Mouse (Mus musculus) heart, embryonic 15.5 days (tissue): ENCODE data around the gene Crabp2. TPM values are rescaled to one million over a fixed set of nuclear protein-coding genes. Genes with fewer than 3 reads are reported as not detected.

ENCODE experiments used
- ATAC-seq: fragments of 200-750 bp; cut with Nextera tagmentation; replicated peaks from 2 replicates; pipeline ENCODE4 v1.8.0; 2017; ENCODE audit warnings: low read depth, moderate TSS enrichment; ENCODE audit not compliant: insufficient number of reproducible peaks, insufficient read depth, low FRiP score
- H3K27ac ChIP-seq: fragments of 300-500 bp; sonication (generic); 2 replicates; pipeline ENCODE4 v1.5.1; 2015; ENCODE audit warnings: mild to moderate bottlenecking, inconsistent platforms
- H3K27me3 ChIP-seq: fragments of 300-500 bp; sonication (generic); 2 replicates; pipeline ENCODE4 v1.6.1; 2015; ENCODE audit warnings: inconsistent platforms
- H3K36me3 ChIP-seq: fragments of 300-500 bp; sonication (generic); 2 replicates; pipeline ENCODE4 v1.6.1; 2015; ENCODE audit warnings: mild to moderate bottlenecking, inconsistent platforms
- H3K4me1 ChIP-seq: fragments of 300-500 bp; sonication (generic); replicated peaks from 2 replicates; pipeline ENCODE4 v1.6.1; 2015; ENCODE audit warnings: inconsistent platforms
- H3K4me2 ChIP-seq: fragments of 300-500 bp; sonication (generic); 2 replicates; pipeline ENCODE4 v1.6.1; 2015; ENCODE audit warnings: inconsistent platforms, mild to moderate bottlenecking, moderate library complexity
- H3K4me3 ChIP-seq: fragments of 300-500 bp; sonication (generic); 2 replicates; pipeline ENCODE4 v1.5.1; 2015; ENCODE audit warnings: mild to moderate bottlenecking, inconsistent platforms
- H3K9ac ChIP-seq: fragments of 300-500 bp; sonication (generic); 2 replicates; pipeline ENCODE4 v1.6.1; 2015; ENCODE audit warnings: mild to moderate bottlenecking, inconsistent platforms
- H3K9me3 ChIP-seq: fragments of 300-500 bp; sonication (generic); replicated peaks from 2 replicates; pipeline ENCODE4 v1.6.1; 2016; ENCODE audit warnings: inconsistent platforms
- WGBS: fragments of 180-500 bp; shearing (Covaris S2); methylation state at CpG from one replicate; pipeline ENCODE4 v1.1.7; 2015; ENCODE audit warnings: mixed read lengths; 5-methylcytosine and 5-hydroxymethylcytosine counted together
- polyA plus RNA-seq: library from polyadenylated mRNA; unstranded; fragments of >200 nt; fragmentation: Nextera tagmentation; extraction: Ambion mirVana; gene quantifications from 2 replicates; pipeline ENCODE4 v1.2.1, GENCODE M21; 2015

Gene Crabp2
- polyA plus RNA-seq, 1 experiment from 2014 or later, result 4.1 TPM

DNA sequence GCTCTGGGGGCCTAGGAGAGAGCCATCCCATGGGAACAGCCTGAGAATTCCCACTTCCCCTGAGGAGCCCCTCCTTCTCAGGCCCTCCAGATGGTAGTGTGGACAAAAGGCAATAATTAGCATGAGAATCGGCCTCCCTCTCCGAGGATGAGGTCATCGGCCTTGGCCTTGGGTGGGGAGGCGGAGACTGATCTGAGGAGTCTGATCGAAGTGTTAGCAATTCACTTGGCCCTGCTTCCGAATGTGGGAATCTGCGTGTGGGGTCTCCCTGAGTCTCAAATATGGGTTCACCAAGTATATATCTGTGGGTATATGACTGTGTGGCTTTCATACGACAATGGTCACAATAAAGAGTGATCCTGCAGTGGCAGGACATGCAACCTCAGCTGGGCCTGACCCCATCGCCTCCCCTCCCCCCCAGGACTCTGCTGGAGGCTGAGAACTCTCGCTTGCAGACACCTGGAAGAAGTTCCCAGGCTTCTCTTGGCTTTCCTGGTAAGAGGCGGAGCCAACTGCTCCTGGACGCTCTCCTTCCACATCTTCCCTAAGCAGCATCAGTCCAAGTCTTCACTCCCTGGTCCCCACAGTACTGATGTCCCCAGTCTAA lies 26.0 kb downstream of the Crabp2 start:
- Histone ChIP-seq H3K9me3 (no peaks in the 10 kb centered on the region), H3K4me2 (peak overlapping the region; percentile 89), H3K36me3 (0 out of 2 replicates have a peak, but pooled peaks cover 2% of the 10 kb centered on the region), H3K9ac (peak overlapping the region; percentile 13; the same call in 1 of the 2 replicates), H3K27ac (no peak overlapping the region), H3K27me3 (peaks cover 15% of the 10 kb centered on the region), H3K4me1 (peaks cover 51% of the 10 kb centered on the region), H3K4me3 (peak overlapping the region; percentile 60)
- 42% methylated on average over 12 of the region's 12 CpGs for WGBS
- ATAC-seq, result no peak

DNA sequence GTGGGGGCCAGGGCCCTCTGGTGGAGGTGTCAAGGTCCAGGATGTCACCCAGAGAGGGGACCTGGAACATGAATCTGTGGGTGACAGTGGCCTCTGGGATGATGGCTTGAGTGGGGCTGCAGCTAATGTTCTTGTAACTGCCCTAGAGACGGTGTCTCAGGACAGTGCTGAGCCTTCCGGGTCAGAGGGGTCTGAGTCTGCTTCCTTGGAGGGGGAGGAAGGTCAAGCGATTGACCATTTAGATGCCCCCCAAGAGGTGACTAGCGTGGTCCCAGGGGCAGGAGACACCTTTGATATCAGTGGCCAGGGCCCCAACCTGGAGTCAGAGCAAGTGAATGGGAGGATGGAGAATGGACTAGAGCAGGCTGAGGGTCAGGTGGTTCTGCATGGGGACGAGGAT lies 31.0 kb downstream of the Crabp2 start:
- H3K27ac ChIP-seq, result no peak overlapping the region
- no peaks in the 10 kb centered on the region for H3K27me3 ChIP-seq
- H3K36me3 ChIP-seq, result 0 out of 2 replicates have a peak, but pooled peaks cover 2% of the 10 kb centered on the region
- H3K9me3 ChIP-seq, result no peaks in the 10 kb centered on the region
- H3K9ac ChIP-seq, result no peak overlapping the region
- no peak for ATAC-seq
- no peak overlapping the region for H3K4me3 ChIP-seq
- 78% methylated on average over 5 of the region's 5 CpGs for WGBS
- no peak overlapping the region for H3K4me2 ChIP-seq
- peaks cover 51% of the 10 kb centered on the region for H3K4me1 ChIP-seq

DNA sequence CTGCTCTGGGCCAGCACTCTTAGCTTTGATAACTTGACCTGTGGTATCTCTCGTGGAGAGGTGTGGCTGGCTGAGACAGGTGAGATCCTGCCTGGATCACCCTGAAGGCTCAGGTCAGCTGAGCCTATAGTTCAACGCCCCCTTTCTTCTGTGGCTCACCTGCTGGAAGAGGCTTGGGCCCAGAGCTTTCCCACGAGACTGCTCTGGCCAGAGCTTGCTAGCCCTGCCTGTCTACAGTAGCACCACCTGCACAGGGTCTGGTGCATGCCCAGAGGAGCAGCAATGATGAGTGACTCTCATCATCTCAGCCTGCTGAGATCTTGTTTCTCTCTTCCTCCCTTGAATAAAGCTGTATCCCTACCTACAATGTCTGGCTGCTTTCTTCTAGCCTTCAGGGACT lies 31.6 kb downstream of the Crabp2 start:
- 48% methylated on average over 3 of the region's 3 CpGs for WGBS
- no peak overlapping the region for H3K4me2 ChIP-seq
- ATAC-seq, result no peak
- H3K9me3 ChIP-seq, result no peaks in the 10 kb centered on the region
- 0 out of 2 replicates have a peak, but pooled peaks cover 2% of the 10 kb centered on the region for H3K36me3 ChIP-seq
- H3K27me3 ChIP-seq, result no peaks in the 10 kb centered on the region
- H3K4me1 ChIP-seq, result peaks cover 53% of the 10 kb centered on the region
- H3K9ac ChIP-seq, result peak overlapping the region; percentile 13; the same call in 1 of the 2 replicates
- no peak overlapping the region for H3K27ac ChIP-seq
- H3K4me3 ChIP-seq, result no peak overlapping the region

DNA sequence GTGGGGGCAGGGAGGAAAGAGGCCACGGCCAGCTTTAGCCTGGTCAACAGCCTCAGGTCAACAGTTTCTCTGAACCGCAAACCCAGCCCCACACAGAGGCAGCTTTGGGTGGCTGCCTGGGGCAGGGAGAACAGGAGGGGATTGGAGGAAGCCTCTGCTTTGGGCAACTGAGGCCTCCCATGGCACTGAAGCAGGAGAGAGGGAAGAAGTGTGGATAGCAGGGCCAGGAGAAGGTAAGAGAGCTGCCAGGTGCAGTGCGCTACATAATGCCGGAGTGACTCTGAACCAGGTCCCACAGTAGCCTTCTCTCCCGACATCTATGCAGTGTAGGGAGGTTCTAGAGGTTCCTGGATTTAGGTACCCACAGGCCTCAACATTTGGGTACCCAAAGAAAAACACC lies 32.3 kb downstream of the Crabp2 start:
- 68% methylated on average over 5 of the region's 5 CpGs for WGBS
- Histone ChIP-seq H3K4me1 (peaks cover 59% of the 10 kb centered on the region), H3K4me2 (no peak overlapping the region), H3K27me3 (no peaks in the 10 kb centered on the region), H3K36me3 (0 out of 2 replicates have a peak, but pooled peaks cover 2% of the 10 kb centered on the region), H3K4me3 (no peak overlapping the region), H3K27ac (no peak overlapping the region), H3K9ac (no peak overlapping the region), H3K9me3 (no peaks in the 10 kb centered on the region)
- ATAC-seq, result no peak

DNA sequence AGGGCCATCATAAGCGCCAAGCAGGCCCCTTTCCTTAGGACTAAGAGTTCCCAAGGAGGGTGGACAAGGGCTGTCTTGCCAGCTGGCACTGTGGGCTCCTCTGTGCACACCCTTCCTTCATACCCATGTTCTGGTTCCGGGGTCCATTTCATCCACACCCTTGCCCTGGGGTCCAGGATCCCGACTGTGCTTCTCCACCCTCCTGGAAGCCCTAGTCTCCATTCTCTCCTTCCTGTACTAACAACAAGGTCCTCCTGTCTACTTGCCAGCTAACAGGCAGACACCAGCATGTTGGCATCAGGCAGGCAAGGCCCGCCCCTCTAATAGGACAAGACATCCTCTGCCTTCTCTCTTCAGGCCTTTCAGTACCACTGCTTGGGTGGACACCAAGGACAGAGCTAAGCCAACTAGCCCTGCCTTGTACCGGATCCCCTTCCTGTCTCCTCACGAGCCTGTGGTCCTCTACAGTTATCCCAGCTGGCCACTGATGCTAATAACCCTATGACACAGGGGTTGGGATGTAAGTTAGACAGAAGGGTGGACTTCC lies 32.8 kb downstream of the Crabp2 start:
- Histone ChIP-seq H3K9me3 (no peaks in the 10 kb centered on the region), H3K4me3 (no peak overlapping the region), H3K9ac (no peak overlapping the region), H3K4me2 (no peak overlapping the region), H3K4me1 (peaks cover 65% of the 10 kb centered on the region), H3K27ac (peak overlapping the region; percentile 90; the same call in 1 of the 2 replicates), H3K36me3 (0 out of 2 replicates have a peak, but pooled peaks cover under 1% of the 10 kb centered on the region), H3K27me3 (no peaks in the 10 kb centered on the region)
- WGBS, result 80% methylated on average over 6 of the region's 6 CpGs
- no peak for ATAC-seq

DNA sequence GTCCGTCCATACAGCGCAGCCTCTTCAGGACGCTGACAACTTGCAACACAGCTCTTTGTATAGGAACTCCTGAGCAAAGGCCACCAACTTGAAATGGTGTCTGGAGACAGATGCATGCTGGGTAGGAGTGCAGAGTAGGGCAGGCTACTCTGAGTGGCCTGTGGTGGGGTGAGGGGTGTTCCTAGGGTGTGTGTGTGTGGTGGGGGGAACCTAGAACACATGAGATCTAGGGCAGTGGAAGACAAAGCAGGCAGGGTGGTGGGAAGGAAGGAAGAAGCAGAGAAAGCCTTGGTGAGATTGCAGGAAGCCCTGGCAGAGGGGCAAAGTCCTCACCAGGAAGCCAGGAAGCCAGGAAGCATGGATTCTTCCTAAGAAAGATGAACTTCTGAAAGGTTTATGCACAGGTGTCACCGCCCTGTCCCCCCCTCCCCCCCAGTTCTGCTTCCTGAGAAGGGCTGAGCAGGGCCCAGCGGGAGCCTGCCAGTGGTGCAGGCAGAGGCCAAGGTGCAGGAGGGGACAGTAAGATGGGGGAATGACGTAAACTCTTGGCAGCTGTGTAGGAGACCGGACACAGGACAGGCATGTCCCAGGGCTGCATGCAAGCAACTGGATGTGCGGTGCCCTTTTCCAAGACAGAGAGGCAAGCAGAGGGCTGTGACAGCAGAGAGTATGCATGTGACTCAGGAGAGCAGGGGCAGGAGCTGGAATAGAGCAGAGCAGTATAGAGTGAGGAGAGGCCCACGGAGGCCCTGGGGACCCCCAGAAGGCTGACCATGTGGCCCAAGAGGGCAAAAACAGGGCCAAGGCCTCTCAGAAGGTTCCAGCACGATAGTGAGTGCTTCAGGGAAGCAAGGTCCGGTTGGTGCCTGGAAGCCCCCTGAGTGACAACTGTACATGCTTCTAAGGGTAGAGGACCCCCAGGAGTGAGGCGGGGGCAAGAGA lies 33.7 kb downstream of the Crabp2 start:
- H3K4me1 ChIP-seq, result peaks cover 72% of the 10 kb centered on the region
- ATAC-seq, result peak; percentile 45
- peak overlapping the region; percentile 35; the same call in 1 of the 2 replicates for H3K9ac ChIP-seq
- H3K36me3 ChIP-seq, result no peaks in the 10 kb centered on the region
- H3K4me2 ChIP-seq, result peak overlapping the region; percentile 53
- no peaks in the 10 kb centered on the region for H3K27me3 ChIP-seq
- 25% methylated on average over 12 of the region's 12 CpGs for WGBS
- H3K9me3 ChIP-seq, result no peaks in the 10 kb centered on the region
- peak overlapping the region; percentile 90 for H3K27ac ChIP-seq
- no peak overlapping the region for H3K4me3 ChIP-seq

DNA sequence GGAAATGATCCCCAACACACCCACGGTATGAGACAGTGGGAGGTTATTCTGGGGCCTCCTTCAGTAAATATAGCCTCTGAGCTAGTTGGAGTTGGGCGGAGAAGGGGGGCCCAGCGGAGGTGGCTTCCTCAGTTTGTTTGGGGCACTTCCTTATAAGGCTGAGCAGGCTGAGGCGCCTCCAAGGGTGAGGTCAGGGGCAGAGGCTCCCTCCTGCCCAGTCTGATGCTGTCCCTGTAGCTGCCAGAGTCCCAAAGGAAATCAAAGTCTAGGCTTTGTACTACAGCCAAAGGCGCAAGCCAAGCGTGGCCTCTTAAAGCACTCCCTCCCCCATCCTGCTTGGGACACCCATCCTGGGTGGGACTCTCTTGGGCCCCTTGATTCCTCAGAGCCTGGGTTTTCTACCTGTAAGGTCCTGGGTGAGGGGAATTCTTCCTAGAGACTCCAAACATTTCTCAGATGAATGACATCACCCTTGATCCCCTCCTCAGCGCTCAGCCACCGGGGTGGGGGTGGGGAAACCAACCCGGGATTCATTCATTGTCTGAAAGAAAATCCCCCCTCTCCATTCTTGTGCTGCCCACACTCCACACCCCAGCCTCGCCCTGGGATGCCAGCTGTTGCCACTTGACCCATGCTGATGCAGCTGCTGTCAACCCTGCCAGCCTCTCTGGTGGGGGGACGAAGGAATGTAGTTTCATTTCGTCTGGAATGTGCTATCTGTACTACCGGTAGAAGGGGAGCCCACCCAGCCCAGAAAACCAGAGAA lies 34.6 kb downstream of the Crabp2 start:
- Histone ChIP-seq H3K4me1 (peaks cover 81% of the 10 kb centered on the region), H3K4me2 (peak overlapping the region; percentile 53), H3K9me3 (no peaks in the 10 kb centered on the region), H3K27ac (peak overlapping the region; percentile 90), H3K4me3 (0 out of 2 replicates have a peak overlapping the region, but pooled peaks have one; percentile 10), H3K9ac (peak overlapping the region; percentile 35; the same call in 1 of the 2 replicates), H3K36me3 (no peaks in the 10 kb centered on the region), H3K27me3 (no peaks in the 10 kb centered on the region)
- WGBS, result 8% methylated on average over 13 of the region's 13 CpGs
- peak; percentile 68 for ATAC-seq

DNA sequence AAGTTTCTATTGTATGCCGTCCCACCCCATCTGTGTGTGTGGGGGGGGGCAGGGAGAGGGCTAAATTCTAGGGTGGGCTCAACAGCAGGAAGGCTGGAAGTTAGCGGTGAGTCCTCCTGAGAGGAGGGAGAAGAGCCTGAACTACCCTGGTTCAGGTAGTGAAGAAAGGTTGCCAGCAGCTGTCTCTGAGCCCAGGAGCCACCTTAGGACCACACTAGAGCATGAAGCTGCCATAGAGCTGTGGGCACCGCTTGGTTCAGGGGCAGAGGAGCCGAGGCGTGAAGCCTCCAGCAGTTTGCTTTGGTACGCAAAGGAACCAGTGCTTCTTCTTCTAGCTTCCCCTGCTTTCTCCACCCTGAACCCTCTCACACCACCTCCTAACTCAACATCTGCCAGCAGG lies 35.2 kb downstream of the Crabp2 start:
- ATAC-seq, result no peak
- Histone ChIP-seq H3K27ac (peak overlapping the region; percentile 90), H3K9ac (peak overlapping the region; percentile 22; the same call in 1 of the 2 replicates), H3K4me1 (peaks cover 79% of the 10 kb centered on the region), H3K36me3 (no peaks in the 10 kb centered on the region), H3K27me3 (peaks cover 3% of the 10 kb centered on the region), H3K4me2 (peak overlapping the region; percentile 53), H3K9me3 (no peaks in the 10 kb centered on the region), H3K4me3 (0 out of 2 replicates have a peak overlapping the region, but pooled peaks have one; percentile 10)
- 48% methylated on average over 6 of the region's 6 CpGs for WGBS

DNA sequence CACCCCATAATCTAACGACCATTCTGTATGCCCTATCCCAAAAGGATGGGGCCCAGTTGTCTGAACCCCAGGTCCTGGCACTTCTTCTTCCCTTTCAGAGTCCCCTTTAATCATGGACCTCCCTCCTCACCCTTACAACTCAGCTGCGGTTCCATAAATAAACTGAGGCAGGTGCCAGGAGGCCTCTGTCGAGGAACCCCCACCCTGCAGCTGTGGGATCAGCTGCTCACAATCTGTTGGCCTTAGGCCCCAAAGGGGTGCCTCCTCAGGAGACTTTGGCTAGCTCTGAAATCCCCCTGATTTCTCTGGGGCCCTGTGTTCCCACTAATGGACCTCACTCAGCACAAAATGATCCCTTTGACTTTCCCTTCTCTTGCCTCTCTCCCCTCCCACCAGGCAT lies 35.6 kb downstream of the Crabp2 start:
- Histone ChIP-seq H3K9ac (peak overlapping the region; percentile 22; the same call in 1 of the 2 replicates), H3K27me3 (peaks cover 8% of the 10 kb centered on the region), H3K4me3 (no peak overlapping the region), H3K9me3 (no peaks in the 10 kb centered on the region), H3K4me1 (peaks cover 76% of the 10 kb centered on the region), H3K4me2 (no peak overlapping the region), H3K27ac (peak overlapping the region; percentile 90), H3K36me3 (no peaks in the 10 kb centered on the region)
- no peak for ATAC-seq
- 24% methylated on average over 3 of the region's 3 CpGs for WGBS

DNA sequence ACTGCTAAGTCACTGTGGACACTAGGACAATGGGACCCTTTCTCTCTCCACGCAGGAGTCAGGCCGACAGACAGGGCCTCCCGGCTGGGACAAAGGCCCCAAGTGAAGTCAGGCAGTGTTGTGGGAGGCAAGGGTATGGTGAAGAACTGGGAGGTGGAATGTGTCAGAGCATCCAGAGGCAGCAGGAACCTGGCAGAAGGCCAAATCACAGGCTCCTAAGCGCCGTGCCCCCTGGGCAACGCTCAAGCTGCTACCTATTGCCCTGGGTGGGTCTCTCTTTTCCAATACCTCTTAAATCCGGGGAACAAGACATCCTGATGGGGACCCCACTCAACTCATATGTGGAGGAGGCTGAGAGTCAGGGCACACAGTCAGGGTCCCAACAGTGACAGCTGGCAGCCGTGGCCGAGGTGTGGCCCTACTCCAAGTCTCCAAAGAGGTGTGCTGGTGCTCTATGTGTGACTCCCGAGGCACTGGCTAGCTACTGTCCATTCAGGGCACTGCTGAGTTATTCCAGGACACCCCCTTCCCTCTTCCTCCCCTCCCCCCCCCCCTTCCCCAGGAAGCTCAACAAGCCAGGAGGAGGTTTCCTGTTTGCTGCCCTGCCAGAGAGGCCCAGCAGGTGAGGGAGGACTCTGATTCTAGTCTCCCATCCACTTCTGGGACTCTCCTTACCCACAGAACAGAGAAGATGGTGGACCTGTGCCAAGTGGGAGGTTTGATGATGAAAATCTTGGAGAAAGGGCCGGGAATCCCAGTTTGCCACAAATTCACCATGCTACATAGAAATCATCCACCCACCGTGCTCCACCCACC lies 37.2 kb downstream of the Crabp2 start:
- ATAC-seq, result no peak
- Histone ChIP-seq H3K27me3 (peaks cover 24% of the 10 kb centered on the region), H3K36me3 (no peaks in the 10 kb centered on the region)

More for the DNA sequence above, 37.2 kb downstream of the Crabp2 start:
- Histone ChIP-seq H3K4me3 (no peak overlapping the region), H3K27ac (peak overlapping the region; percentile 72), H3K9me3 (no peaks in the 10 kb centered on the region), H3K4me2 (peak overlapping the region; percentile 70; the same call in 1 of the 2 replicates), H3K4me1 (peaks cover 73% of the 10 kb centered on the region), H3K9ac (peak overlapping the region; percentile 9; the same call in 1 of the 2 replicates)
- 22% methylated on average over 12 of the region's 12 CpGs for WGBS
